Mouse (Mus musculus): ENCODE results near the gene Scfd2. TPM values are rescaled to one million over a fixed set of nuclear protein-coding genes. Genes with fewer than 3 reads are reported as not detected.
A peak's percentile ranks its signal among the peaks of the same experiment; 100 is the strongest.

Gene Scfd2
- polyA plus RNA-seq, 1 experiment from 2014 or later = 12.9 TPM

- WGBS (ENCODE audit: insufficient replicate concordance) = 54% methylated on average over 2 of the region's 2 CpGs
- Histone ChIP-seq H3K4me1 (ENCODE audit: control insufficient read depth, insufficient read depth, low read length) (peaks cover 35% of the 10 kb centered on the region), H3K36me3 (ENCODE audit: control insufficient read depth, insufficient read depth, low read length) (peaks cover 2% of the 10 kb centered on the region; the same call in 1 of the 2 replicates), H3K9me3 (replicated peaks; ENCODE audit: control insufficient read depth, low read length) (no peaks in the 10 kb centered on the region), H3K27ac (ENCODE audit: low read depth, low read length) (no peak overlapping the region), H3K4me3 (ENCODE audit: low read depth, low read length) (no peak overlapping the region), H3K27me3 (ENCODE audit: control insufficient read depth, insufficient read depth, low read length) (no peaks in the 10 kb centered on the region), H3K9ac (ENCODE audit: low read depth, low read length) (no peak overlapping the region), H3K4me2 (no peak overlapping the region)
- no peak for ATAC-seq (replicated peaks; ENCODE audit: insufficient number of reproducible peaks, low FRiP score, low TSS enrichment)
These were observed 338.6 kb downstream of the Scfd2 start for GRCm38 (mm10) chr5:74193008-74193407.

DNA sequence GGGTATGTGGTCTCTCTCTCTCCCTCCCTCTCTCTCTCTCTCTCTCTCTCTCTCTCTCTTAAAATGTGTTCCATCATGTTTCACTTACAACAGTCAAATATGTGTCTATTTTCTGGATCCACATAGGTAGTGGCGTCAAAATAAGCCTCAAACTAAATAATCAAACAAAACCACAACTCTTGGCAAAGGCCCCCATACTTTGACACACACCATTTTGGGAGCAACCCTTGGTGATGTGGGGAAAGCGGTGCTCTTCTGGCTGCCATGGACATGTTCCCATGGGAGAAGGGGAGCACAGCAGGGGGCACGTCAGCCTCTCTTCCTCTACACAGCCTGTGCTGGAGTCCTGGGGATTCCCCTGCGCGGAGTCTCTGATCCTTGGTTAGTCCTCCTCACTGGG is 340.6 kb downstream of the Scfd2 start:
- 75% methylated on average over 5 of the region's 5 CpGs for WGBS (ENCODE audit: insufficient replicate concordance)
- no peak for ATAC-seq (replicated peaks; ENCODE audit: insufficient number of reproducible peaks, low FRiP score, low TSS enrichment)
- no peak overlapping the region for H3K4me2 ChIP-seq
- H3K4me1 ChIP-seq (ENCODE audit: control insufficient read depth, insufficient read depth, low read length) = peaks cover 21% of the 10 kb centered on the region
- no peaks in the 10 kb centered on the region for H3K9me3 ChIP-seq (replicated peaks; ENCODE audit: control insufficient read depth, low read length)
- no peak overlapping the region for H3K27ac ChIP-seq (ENCODE audit: low read depth, low read length)
- no peaks in the 10 kb centered on the region for H3K27me3 ChIP-seq (ENCODE audit: control insufficient read depth, insufficient read depth, low read length)
- H3K36me3 ChIP-seq (ENCODE audit: control insufficient read depth, insufficient read depth, low read length) = no peaks in the 10 kb centered on the region; the same call in 1 of the 2 replicates
- no peak overlapping the region for H3K4me3 ChIP-seq (ENCODE audit: low read depth, low read length)
- H3K9ac ChIP-seq (ENCODE audit: low read depth, low read length) = no peak overlapping the region

DNA sequence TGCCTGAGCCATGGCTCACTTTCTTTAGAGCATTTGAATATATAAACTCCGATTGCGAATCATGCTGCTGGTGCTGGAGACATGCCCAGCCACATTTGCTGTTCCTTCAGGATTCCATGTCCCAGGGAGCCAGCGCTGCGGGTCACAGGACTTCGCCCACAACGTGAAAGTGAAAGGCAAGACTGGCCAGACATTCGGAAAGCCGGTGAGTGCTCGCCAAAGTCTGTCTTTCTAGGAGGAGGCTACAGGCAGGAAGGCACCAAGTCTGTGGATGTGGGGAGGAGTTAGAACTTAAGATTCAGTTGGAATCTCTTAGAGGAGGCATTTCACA is 341.4 kb downstream of the Scfd2 start:
- no peak overlapping the region for H3K4me3 ChIP-seq (ENCODE audit: low read depth, low read length)

DNA sequence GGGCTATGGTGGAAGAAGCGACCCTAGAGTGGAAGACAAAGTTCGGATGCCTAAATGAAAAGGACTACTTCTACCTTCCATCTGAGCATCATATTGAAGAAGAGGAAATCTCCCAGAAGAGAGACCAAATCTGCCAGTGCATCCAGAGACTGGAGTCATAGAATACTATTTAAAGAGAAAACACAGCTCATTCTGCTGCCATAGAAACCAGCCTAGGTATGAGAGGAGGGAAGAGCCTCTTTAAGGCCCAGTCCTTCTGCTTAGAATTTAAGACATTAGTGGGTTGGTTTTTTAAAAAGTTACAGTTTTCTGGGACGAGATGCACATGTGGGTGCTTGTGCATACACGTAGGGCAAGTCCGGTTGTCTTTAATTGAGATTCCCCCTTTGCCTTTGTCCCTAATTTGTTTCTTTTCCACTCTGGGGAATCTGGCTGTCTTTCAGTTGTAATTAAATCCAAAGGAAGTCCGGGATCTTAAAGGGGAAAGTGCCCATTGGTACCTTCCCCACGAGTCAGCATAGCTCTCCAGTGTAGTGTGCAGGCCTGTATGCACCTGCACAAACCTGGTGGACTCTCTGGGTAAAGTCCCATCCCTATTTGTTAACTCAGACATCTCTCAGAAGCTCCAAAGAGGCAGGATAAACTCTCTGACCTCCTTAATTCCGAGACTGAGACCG is 341.9 kb downstream of the Scfd2 start:
- Histone ChIP-seq H3K27me3 (ENCODE audit: control insufficient read depth, insufficient read depth, low read length) (no peaks in the 10 kb centered on the region), H3K27ac (ENCODE audit: low read depth, low read length) (no peak overlapping the region), H3K4me1 (ENCODE audit: control insufficient read depth, insufficient read depth, low read length) (peaks cover 23% of the 10 kb centered on the region), H3K4me3 (ENCODE audit: low read depth, low read length) (no peak overlapping the region), H3K36me3 (ENCODE audit: control insufficient read depth, insufficient read depth, low read length) (no peaks in the 10 kb centered on the region), H3K4me2 (no peak overlapping the region), H3K9me3 (replicated peaks; ENCODE audit: control insufficient read depth, low read length) (no peaks in the 10 kb centered on the region), H3K9ac (ENCODE audit: low read depth, low read length) (no peak overlapping the region)
- no peak for ATAC-seq (replicated peaks; ENCODE audit: insufficient number of reproducible peaks, low FRiP score, low TSS enrichment)
- WGBS (ENCODE audit: insufficient replicate concordance) = 66% methylated on average over 9 of the region's 9 CpGs

More for the DNA sequence above, 341.4 kb downstream of the Scfd2 start:
- H3K27ac ChIP-seq (ENCODE audit: low read depth, low read length) = 0 out of 2 replicates have a peak overlapping the region, but pooled peaks have one; percentile 8
- no peaks in the 10 kb centered on the region for H3K9me3 ChIP-seq (replicated peaks; ENCODE audit: control insufficient read depth, low read length)
- 45% methylated on average over 9 of the region's 9 CpGs for WGBS (ENCODE audit: insufficient replicate concordance)
- no peak for ATAC-seq (replicated peaks; ENCODE audit: insufficient number of reproducible peaks, low FRiP score, low TSS enrichment)
- H3K9ac ChIP-seq (ENCODE audit: low read depth, low read length) = no peak overlapping the region
- no peaks in the 10 kb centered on the region; the same call in 1 of the 2 replicates for H3K36me3 ChIP-seq (ENCODE audit: control insufficient read depth, insufficient read depth, low read length)
- no peaks in the 10 kb centered on the region for H3K27me3 ChIP-seq (ENCODE audit: control insufficient read depth, insufficient read depth, low read length)
- no peak overlapping the region for H3K4me2 ChIP-seq
- peaks cover 21% of the 10 kb centered on the region for H3K4me1 ChIP-seq (ENCODE audit: control insufficient read depth, insufficient read depth, low read length)

- H3K9me3 ChIP-seq (replicated peaks; ENCODE audit: control insufficient read depth, low read length) = no peaks in the 10 kb centered on the region
- H3K9ac ChIP-seq (ENCODE audit: low read depth, low read length) = no peak overlapping the region
- no peak overlapping the region for H3K4me3 ChIP-seq (ENCODE audit: low read depth, low read length)
- ATAC-seq (replicated peaks; ENCODE audit: insufficient number of reproducible peaks, low FRiP score, low TSS enrichment) = no peak
- H3K27me3 ChIP-seq (ENCODE audit: control insufficient read depth, insufficient read depth, low read length) = no peaks in the 10 kb centered on the region
- WGBS (ENCODE audit: insufficient replicate concordance) = 69% methylated on average over 8 of the region's 8 CpGs
- H3K4me1 ChIP-seq (ENCODE audit: control insufficient read depth, insufficient read depth, low read length) = peaks cover 22% of the 10 kb centered on the region
- no peaks in the 10 kb centered on the region for H3K36me3 ChIP-seq (ENCODE audit: control insufficient read depth, insufficient read depth, low read length)
- no peak overlapping the region for H3K27ac ChIP-seq (ENCODE audit: low read depth, low read length)
- no peak overlapping the region for H3K4me2 ChIP-seq
These were observed 342.7 kb downstream of the Scfd2 start for GRCm38 (mm10) chr5:74188886-74189285.

- H3K4me2 ChIP-seq = no peak overlapping the region
- no peaks in the 10 kb centered on the region for H3K27me3 ChIP-seq (ENCODE audit: control insufficient read depth, insufficient read depth, low read length)
- H3K9ac ChIP-seq (ENCODE audit: low read depth, low read length) = no peak overlapping the region
- H3K4me3 ChIP-seq (ENCODE audit: low read depth, low read length) = no peak overlapping the region
- WGBS (ENCODE audit: insufficient replicate concordance) = 64% methylated on average over 12 of the region's 12 CpGs
- H3K4me1 ChIP-seq (ENCODE audit: control insufficient read depth, insufficient read depth, low read length) = peaks cover 27% of the 10 kb centered on the region
- H3K9me3 ChIP-seq (replicated peaks; ENCODE audit: control insufficient read depth, low read length) = no peaks in the 10 kb centered on the region
- ATAC-seq (replicated peaks; ENCODE audit: insufficient number of reproducible peaks, low FRiP score, low TSS enrichment) = no peak
- H3K36me3 ChIP-seq (ENCODE audit: control insufficient read depth, insufficient read depth, low read length) = no peaks in the 10 kb centered on the region
- no peak overlapping the region for H3K27ac ChIP-seq (ENCODE audit: low read depth, low read length)
These were observed 343.5 kb downstream of the Scfd2 start for GRCm38 (mm10) chr5:74188076-74188475.

GRCm38 (mm10) chr5:74184607-74185006 is 347.0 kb downstream of the Scfd2 start:
- Histone ChIP-seq H3K27me3 (ENCODE audit: control insufficient read depth, insufficient read depth, low read length) (no peaks in the 10 kb centered on the region), H3K4me2 (no peak overlapping the region), H3K4me3 (ENCODE audit: low read depth, low read length) (no peak overlapping the region), H3K27ac (ENCODE audit: low read depth, low read length) (peak overlapping the region; percentile 16; the same call in 1 of the 2 replicates), H3K9me3 (replicated peaks; ENCODE audit: control insufficient read depth, low read length) (no peaks in the 10 kb centered on the region), H3K9ac (ENCODE audit: low read depth, low read length) (no peak overlapping the region), H3K4me1 (ENCODE audit: control insufficient read depth, insufficient read depth, low read length) (peaks cover 25% of the 10 kb centered on the region), H3K36me3 (ENCODE audit: control insufficient read depth, insufficient read depth, low read length) (no peaks in the 10 kb centered on the region)
- ATAC-seq (replicated peaks; ENCODE audit: insufficient number of reproducible peaks, low FRiP score, low TSS enrichment) = no peak
- 51% methylated on average over 9 of the region's 9 CpGs for WGBS (ENCODE audit: insufficient replicate concordance)

- no peaks in the 10 kb centered on the region for H3K27me3 ChIP-seq (ENCODE audit: control insufficient read depth, insufficient read depth, low read length)
- ATAC-seq (replicated peaks; ENCODE audit: insufficient number of reproducible peaks, low FRiP score, low TSS enrichment) = no peak
- H3K9ac ChIP-seq (ENCODE audit: low read depth, low read length) = no peak overlapping the region
- H3K36me3 ChIP-seq (ENCODE audit: control insufficient read depth, insufficient read depth, low read length) = no peaks in the 10 kb centered on the region
- H3K4me3 ChIP-seq (ENCODE audit: low read depth, low read length) = no peak overlapping the region
- H3K27ac ChIP-seq (ENCODE audit: low read depth, low read length) = no peak overlapping the region
- H3K4me2 ChIP-seq = no peak overlapping the region
- H3K4me1 ChIP-seq (ENCODE audit: control insufficient read depth, insufficient read depth, low read length) = peaks cover 20% of the 10 kb centered on the region
- WGBS (ENCODE audit: insufficient replicate concordance) = 40% methylated on average over 10 of the region's 10 CpGs
- no peaks in the 10 kb centered on the region for H3K9me3 ChIP-seq (replicated peaks; ENCODE audit: control insufficient read depth, low read length)
These were observed 348.4 kb downstream of the Scfd2 start for GRCm38 (mm10) chr5:74183118-74183517.

- Histone ChIP-seq H3K27ac (ENCODE audit: low read depth, low read length) (no peak overlapping the region), H3K9me3 (replicated peaks; ENCODE audit: control insufficient read depth, low read length) (no peaks in the 10 kb centered on the region), H3K4me1 (ENCODE audit: control insufficient read depth, insufficient read depth, low read length) (peaks cover 25% of the 10 kb centered on the region), H3K4me3 (ENCODE audit: low read depth, low read length) (no peak overlapping the region), H3K27me3 (ENCODE audit: control insufficient read depth, insufficient read depth, low read length) (no peaks in the 10 kb centered on the region), H3K9ac (ENCODE audit: low read depth, low read length) (no peak overlapping the region), H3K4me2 (no peak overlapping the region), H3K36me3 (ENCODE audit: control insufficient read depth, insufficient read depth, low read length) (no peaks in the 10 kb centered on the region)
- WGBS (ENCODE audit: insufficient replicate concordance) = 58% methylated on average over 10 of the region's 10 CpGs
- ATAC-seq (replicated peaks; ENCODE audit: insufficient number of reproducible peaks, low FRiP score, low TSS enrichment) = no peak
These were observed 351.3 kb downstream of the Scfd2 start for GRCm38 (mm10) chr5:74180216-74180615.
